Mouse (Mus musculus): ENCODE measurements at regions not wholly inside any gene's neighbourhood (a gene's known extent, or its start where the extent isn't known, plus 50 kb on each side); places are given as distances from the start of the nearest gene placed in this dataset.
A peak's percentile ranks its signal among the peaks of the same experiment; 100 is the strongest.

DNA sequence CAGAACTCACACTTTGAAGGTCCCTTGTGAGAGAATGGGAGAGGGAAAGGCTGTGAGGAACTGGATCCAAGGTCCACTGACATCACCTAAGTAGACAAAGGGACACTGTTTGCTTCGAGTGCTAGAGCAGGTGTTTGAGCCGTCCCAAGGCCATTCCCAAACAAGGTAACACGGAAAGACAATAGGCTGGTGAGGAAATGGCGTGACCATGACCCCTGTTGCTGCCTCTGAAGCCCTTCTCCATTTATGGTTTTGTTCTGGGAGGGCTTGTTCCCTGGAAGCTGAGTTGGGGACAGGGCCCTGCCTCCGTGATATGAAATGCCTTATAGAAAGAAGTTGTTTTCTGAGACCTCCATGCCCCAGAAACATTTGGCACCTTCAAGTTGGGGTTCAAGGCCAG is 130.6 kb downstream of the Psmg1 start:
- no peak for ATAC-seq (ENCODE audit: low read depth)
- Histone ChIP-seq H3K27me3 (ENCODE audit: control insufficient read depth, insufficient read depth, low read depth, low read length) (no peaks in the 10 kb centered on the region), H3K9ac (ENCODE audit: low read depth, low read length) (no peak overlapping the region), H3K4me2 (ENCODE audit: low read depth, low read length) (no peak overlapping the region), H3K36me3 (ENCODE audit: control insufficient read depth, insufficient read depth) (no peaks in the 10 kb centered on the region), H3K4me1 (ENCODE audit: control insufficient read depth, low read depth, low read length) (no peaks in the 10 kb centered on the region; the same call in 1 of the 2 replicates), H3K9me3 (replicated peaks; ENCODE audit: control insufficient read depth, low read length) (no peaks in the 10 kb centered on the region), H3K27ac (ENCODE audit: low read length) (no peak overlapping the region), H3K4me3 (ENCODE audit: low read depth, low read length) (no peak overlapping the region)
- WGBS (ENCODE audit: insufficient replicate concordance), result 56% methylated on average over 5 of the region's 5 CpGs

DNA sequence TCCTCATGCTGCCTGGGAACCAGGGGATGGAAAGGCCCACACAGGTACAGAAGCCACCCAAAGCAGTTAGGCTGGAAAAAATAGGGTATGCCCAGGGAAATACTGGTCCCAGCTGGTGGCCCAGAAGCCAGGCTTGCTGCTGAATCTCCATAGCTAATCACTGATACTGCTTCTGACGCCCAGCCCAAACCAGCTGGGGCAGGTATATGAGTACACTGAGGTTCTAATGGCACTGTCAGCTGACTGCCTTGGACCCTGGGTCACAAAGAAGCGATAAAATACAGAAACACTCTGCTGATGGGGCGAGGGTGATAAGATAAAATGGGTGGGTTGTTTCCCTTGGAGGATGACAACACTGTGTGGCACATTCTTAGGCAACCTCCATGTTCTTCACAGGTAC is 133.4 kb downstream of the Psmg1 start:
- WGBS (ENCODE audit: insufficient replicate concordance), result 51% methylated on average over 3 of the region's 3 CpGs
- peaks cover 2% of the 10 kb centered on the region; the same call in 1 of the 2 replicates for H3K4me1 ChIP-seq (ENCODE audit: control insufficient read depth, low read depth, low read length)
- ATAC-seq (ENCODE audit: low read depth), result no peak
- no peak overlapping the region for H3K4me2 ChIP-seq (ENCODE audit: low read depth, low read length)
- H3K27me3 ChIP-seq (ENCODE audit: control insufficient read depth, insufficient read depth, low read depth, low read length), result no peaks in the 10 kb centered on the region
- no peak overlapping the region for H3K9ac ChIP-seq (ENCODE audit: low read depth, low read length)
- no peak overlapping the region for H3K27ac ChIP-seq (ENCODE audit: low read length)
- no peaks in the 10 kb centered on the region for H3K9me3 ChIP-seq (replicated peaks; ENCODE audit: control insufficient read depth, low read length)
- no peak overlapping the region for H3K4me3 ChIP-seq (ENCODE audit: low read depth, low read length)
- no peaks in the 10 kb centered on the region for H3K36me3 ChIP-seq (ENCODE audit: control insufficient read depth, insufficient read depth)

DNA sequence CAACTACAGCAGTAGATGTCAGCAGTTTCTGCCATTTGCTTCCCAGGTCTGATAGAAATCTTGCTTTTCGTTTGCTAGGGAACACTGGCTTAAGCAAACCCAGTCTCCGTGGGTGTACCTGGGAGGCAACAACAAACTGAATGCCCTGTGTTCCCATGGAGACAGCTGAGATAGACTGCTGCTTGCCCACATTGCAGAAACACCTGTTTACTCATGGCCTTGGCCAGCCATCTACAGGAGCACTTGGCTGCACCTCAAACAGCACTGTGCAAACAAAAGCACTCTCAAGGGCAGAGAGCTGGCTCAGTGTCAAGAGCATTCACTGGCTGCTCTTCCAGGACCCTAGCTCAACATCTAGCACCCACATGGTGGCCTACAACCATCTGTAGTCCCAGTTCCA is 135.5 kb downstream of the Psmg1 start:
- H3K4me1 ChIP-seq (ENCODE audit: control insufficient read depth, low read depth, low read length), result peaks cover 2% of the 10 kb centered on the region; the same call in 1 of the 2 replicates
- 53% methylated on average over 2 of the region's 2 CpGs for WGBS (ENCODE audit: insufficient replicate concordance)

DNA sequence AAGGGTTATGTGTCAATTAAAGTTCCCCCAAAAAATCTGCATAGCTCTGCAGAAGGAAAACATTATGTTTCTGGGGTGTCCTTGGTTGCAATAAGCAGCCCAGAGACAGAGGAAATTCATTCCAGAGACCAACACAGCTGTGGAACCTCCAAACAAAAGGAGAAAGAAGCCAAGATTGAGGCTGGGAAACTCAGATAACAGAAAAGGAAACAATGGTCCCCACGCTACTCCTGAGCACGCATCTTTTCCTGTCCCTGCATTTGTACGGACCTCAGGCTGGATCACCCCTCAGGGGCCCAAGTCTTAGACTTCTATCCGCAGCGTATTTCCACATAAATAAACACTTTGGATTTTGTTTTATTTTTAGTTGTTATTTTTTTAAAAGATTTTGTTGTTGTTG is 138.9 kb downstream of the Psmg1 start:
- Histone ChIP-seq H3K4me3 (ENCODE audit: low read depth, low read length) (no peak overlapping the region), H3K36me3 (ENCODE audit: control insufficient read depth, insufficient read depth) (no peaks in the 10 kb centered on the region), H3K27ac (ENCODE audit: low read length) (no peak overlapping the region), H3K9ac (ENCODE audit: low read depth, low read length) (no peak overlapping the region), H3K4me1 (ENCODE audit: control insufficient read depth, low read depth, low read length) (peaks cover 2% of the 10 kb centered on the region; the same call in 1 of the 2 replicates), H3K27me3 (ENCODE audit: control insufficient read depth, insufficient read depth, low read depth, low read length) (no peaks in the 10 kb centered on the region), H3K4me2 (ENCODE audit: low read depth, low read length) (no peak overlapping the region), H3K9me3 (replicated peaks; ENCODE audit: control insufficient read depth, low read length) (no peaks in the 10 kb centered on the region)
- no peak for ATAC-seq (ENCODE audit: low read depth)
- WGBS (ENCODE audit: insufficient replicate concordance), result 25% methylated on average over 5 of the region's 5 CpGs

More for the DNA sequence above, 135.5 kb downstream of the Psmg1 start:
- Histone ChIP-seq H3K27me3 (ENCODE audit: control insufficient read depth, insufficient read depth, low read depth, low read length) (no peaks in the 10 kb centered on the region), H3K27ac (ENCODE audit: low read length) (no peak overlapping the region), H3K4me3 (ENCODE audit: low read depth, low read length) (no peak overlapping the region), H3K9me3 (replicated peaks; ENCODE audit: control insufficient read depth, low read length) (no peaks in the 10 kb centered on the region), H3K36me3 (ENCODE audit: control insufficient read depth, insufficient read depth) (no peaks in the 10 kb centered on the region), H3K4me2 (ENCODE audit: low read depth, low read length) (no peak overlapping the region), H3K9ac (ENCODE audit: low read depth, low read length) (no peak overlapping the region)
- ATAC-seq (ENCODE audit: low read depth), result peak; percentile 84

DNA sequence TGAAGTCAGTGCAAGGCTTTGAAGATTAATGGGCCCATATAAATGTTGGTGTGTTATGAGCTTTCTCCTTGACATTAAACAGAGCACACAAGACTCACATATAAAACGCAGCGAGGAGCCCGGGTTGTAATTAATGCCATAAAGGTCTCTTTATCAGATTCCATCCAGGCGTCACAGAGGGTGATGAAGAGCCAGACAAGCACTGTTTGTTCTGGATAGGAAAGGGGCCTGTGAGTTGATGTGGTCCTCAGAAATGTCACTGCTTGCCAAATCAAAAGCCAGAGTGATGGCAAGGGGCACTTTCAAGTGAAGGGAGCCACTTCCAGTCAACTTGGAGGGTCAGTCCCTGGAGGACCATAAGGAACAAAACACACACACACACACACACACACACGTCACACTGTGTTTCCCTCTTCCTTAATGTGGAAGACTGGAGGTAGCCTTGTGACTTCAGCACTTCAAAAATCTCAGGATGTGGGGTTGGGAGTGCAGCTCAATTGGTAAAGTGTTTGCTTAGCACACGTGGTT is 142.1 kb downstream of the Psmg1 start:
- Histone ChIP-seq H3K27me3 (ENCODE audit: control insufficient read depth, insufficient read depth, low read depth, low read length) (no peaks in the 10 kb centered on the region), H3K4me1 (ENCODE audit: control insufficient read depth, low read depth, low read length) (no peaks in the 10 kb centered on the region), H3K9me3 (replicated peaks; ENCODE audit: control insufficient read depth, low read length) (no peaks in the 10 kb centered on the region), H3K36me3 (ENCODE audit: control insufficient read depth, insufficient read depth) (no peaks in the 10 kb centered on the region), H3K9ac (ENCODE audit: low read depth, low read length) (no peak overlapping the region), H3K27ac (ENCODE audit: low read length) (no peak overlapping the region), H3K4me2 (ENCODE audit: low read depth, low read length) (no peak overlapping the region), H3K4me3 (ENCODE audit: low read depth, low read length) (no peak overlapping the region)
- ATAC-seq (ENCODE audit: low read depth), result no peak
- 38% methylated on average over 6 of the region's 6 CpGs for WGBS (ENCODE audit: insufficient replicate concordance)

DNA sequence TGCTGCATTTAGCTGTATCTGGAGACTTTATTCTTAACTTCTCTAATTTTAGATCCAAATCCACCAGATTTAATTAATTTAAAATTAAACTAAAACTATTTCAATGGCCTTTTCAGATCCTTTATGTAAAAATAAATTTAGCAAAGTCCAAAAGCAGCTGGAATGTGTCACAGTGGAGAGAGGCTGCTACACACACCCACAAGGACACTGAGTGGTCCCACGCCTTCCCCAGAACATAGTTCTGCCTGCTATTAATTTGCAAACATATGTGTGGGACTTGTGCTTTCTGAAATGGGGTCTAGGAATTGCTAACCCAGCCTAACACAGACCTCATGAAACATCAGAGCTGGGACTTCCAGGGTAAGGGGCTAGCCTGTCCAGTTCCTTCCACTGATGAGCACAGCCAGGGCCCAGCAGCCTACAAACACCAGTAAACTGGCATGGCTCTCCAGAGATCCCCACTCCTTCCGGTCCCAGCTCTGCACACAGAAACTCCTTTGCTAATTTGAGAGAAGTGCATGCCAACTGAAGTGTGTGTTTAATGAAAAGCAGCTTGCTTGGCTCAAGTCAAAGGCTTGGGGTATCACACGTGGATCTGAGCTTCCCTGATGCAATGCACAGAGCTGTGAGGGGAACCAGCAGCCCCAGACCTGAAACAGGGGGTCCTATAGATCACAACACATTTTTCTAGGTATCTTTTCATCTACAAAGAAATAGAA is 142.8 kb downstream of the Psmg1 start:
- Histone ChIP-seq H3K9me3 (replicated peaks; ENCODE audit: control insufficient read depth, low read length) (no peaks in the 10 kb centered on the region), H3K9ac (ENCODE audit: low read depth, low read length) (no peak overlapping the region), H3K36me3 (ENCODE audit: control insufficient read depth, insufficient read depth) (no peaks in the 10 kb centered on the region), H3K27ac (ENCODE audit: low read length) (no peak overlapping the region), H3K4me1 (ENCODE audit: control insufficient read depth, low read depth, low read length) (no peaks in the 10 kb centered on the region), H3K4me3 (ENCODE audit: low read depth, low read length) (no peak overlapping the region), H3K4me2 (ENCODE audit: low read depth, low read length) (no peak overlapping the region), H3K27me3 (ENCODE audit: control insufficient read depth, insufficient read depth, low read depth, low read length) (no peaks in the 10 kb centered on the region)
- WGBS (ENCODE audit: insufficient replicate concordance), result 59% methylated on average over 3 of the region's 3 CpGs
- ATAC-seq (ENCODE audit: low read depth), result no peak

DNA sequence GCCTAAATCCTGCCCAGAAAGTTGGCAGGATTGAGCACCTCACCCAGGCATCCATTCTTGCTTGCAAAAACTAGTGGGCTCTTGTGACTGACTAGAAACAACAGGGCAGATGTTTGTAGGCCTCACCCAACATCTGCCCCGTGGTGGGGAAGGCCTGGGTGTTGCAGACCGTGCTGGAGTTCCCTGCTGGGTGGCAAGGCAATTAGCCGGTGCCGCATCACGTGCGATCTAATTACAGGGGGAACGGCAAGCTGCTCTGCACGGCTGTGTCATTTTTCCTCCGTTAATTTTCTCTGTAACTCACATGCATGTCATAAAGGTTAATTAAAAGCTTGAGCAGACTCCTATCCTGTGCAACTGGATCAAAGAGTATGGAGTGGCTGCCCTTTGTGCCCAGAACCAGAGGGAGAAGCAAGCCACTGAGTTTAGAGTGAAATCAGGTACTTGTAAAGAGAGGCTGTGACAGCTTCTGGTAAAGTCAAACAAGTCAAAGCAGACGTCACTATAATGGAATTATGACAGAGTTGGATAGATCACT is 143.5 kb downstream of the Ets2 start:
- no peak overlapping the region for H3K27ac ChIP-seq (ENCODE audit: low read length)
- H3K9ac ChIP-seq (ENCODE audit: low read depth, low read length), result no peak overlapping the region
- no peak overlapping the region for H3K4me2 ChIP-seq (ENCODE audit: low read depth, low read length)
- ATAC-seq (ENCODE audit: low read depth), result no peak
- no peak overlapping the region for H3K4me3 ChIP-seq (ENCODE audit: low read depth, low read length)
- H3K27me3 ChIP-seq (ENCODE audit: control insufficient read depth, insufficient read depth, low read depth, low read length), result no peaks in the 10 kb centered on the region
- H3K4me1 ChIP-seq (ENCODE audit: control insufficient read depth, low read depth, low read length), result no peaks in the 10 kb centered on the region
- H3K9me3 ChIP-seq (replicated peaks; ENCODE audit: control insufficient read depth, low read length), result no peaks in the 10 kb centered on the region
- 64% methylated on average over 10 of the region's 10 CpGs for WGBS (ENCODE audit: insufficient replicate concordance)
- no peaks in the 10 kb centered on the region for H3K36me3 ChIP-seq (ENCODE audit: control insufficient read depth, insufficient read depth)

DNA sequence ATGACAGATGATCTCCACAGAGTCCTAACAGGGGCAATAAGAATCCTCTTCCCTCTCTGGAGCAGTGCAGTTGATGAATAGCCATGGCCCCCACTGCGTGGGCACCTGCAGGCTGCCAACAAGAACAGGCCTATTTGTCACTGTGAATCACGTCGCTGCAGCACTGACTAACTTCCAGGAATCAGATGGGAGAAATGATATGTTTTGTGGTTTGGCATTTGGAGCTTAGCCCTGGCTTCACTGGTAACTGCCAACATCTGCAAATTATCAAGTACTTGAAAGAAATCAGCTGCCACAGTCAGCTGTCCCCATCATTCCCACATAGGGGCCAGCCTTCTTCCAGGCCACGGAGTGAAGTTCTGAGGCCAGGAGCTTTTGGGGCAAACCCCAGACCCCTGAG is 142.8 kb downstream of the Ets2 start:
- H3K27me3 ChIP-seq (ENCODE audit: control insufficient read depth, insufficient read depth, low read depth, low read length), result no peaks in the 10 kb centered on the region
- no peak overlapping the region for H3K27ac ChIP-seq (ENCODE audit: low read length)
- WGBS (ENCODE audit: insufficient replicate concordance), result 31% methylated on average over 4 of the region's 4 CpGs
- H3K4me2 ChIP-seq (ENCODE audit: low read depth, low read length), result no peak overlapping the region
- no peak overlapping the region for H3K9ac ChIP-seq (ENCODE audit: low read depth, low read length)
- no peak for ATAC-seq (ENCODE audit: low read depth)
- no peak overlapping the region for H3K4me3 ChIP-seq (ENCODE audit: low read depth, low read length)
- H3K9me3 ChIP-seq (replicated peaks; ENCODE audit: control insufficient read depth, low read length), result no peaks in the 10 kb centered on the region
- no peaks in the 10 kb centered on the region for H3K4me1 ChIP-seq (ENCODE audit: control insufficient read depth, low read depth, low read length)
- H3K36me3 ChIP-seq (ENCODE audit: control insufficient read depth, insufficient read depth), result no peaks in the 10 kb centered on the region

DNA sequence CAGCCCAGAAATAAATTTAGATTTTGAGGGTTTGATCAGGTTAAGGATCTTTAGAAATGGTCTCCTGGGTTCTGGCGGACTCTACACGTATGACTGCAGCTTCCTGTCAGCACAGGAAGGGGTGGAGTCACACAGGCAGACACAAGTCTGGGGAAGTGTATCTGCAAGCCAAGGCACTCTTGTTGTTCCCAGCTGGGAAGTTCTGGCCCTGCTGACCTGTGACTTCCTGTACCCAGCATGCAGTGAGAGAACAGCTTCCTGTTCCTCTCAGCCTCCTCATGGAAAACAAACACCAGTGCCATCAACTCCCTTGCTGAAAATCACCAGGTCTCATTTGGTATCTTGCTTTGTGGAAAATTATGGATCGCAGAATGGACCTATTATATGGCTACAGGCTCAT is 140.9 kb downstream of the Ets2 start:
- no peaks in the 10 kb centered on the region for H3K27me3 ChIP-seq (ENCODE audit: control insufficient read depth, insufficient read depth, low read depth, low read length)

More for the DNA sequence above, 140.9 kb downstream of the Ets2 start:
- Histone ChIP-seq H3K27ac (ENCODE audit: low read length) (no peak overlapping the region), H3K36me3 (ENCODE audit: control insufficient read depth, insufficient read depth) (no peaks in the 10 kb centered on the region), H3K9me3 (replicated peaks; ENCODE audit: control insufficient read depth, low read length) (no peaks in the 10 kb centered on the region), H3K9ac (ENCODE audit: low read depth, low read length) (no peak overlapping the region), H3K4me3 (ENCODE audit: low read depth, low read length) (no peak overlapping the region), H3K4me2 (ENCODE audit: low read depth, low read length) (no peak overlapping the region), H3K4me1 (ENCODE audit: control insufficient read depth, low read depth, low read length) (peaks cover 12% of the 10 kb centered on the region)
- 77% methylated on average over 3 of the region's 3 CpGs for WGBS (ENCODE audit: insufficient replicate concordance)
- ATAC-seq (ENCODE audit: low read depth), result no peak

Data from liver, embryonic 16.5 days (tissue).